Mouse (Mus musculus): ENCODE measurements around the gene Xxylt1.

Gene Xxylt1

GRCm38 (mm10) chr16:30948636-30949035 lies 132.6 kb downstream of the Xxylt1 start:
- DNase-seq (ENCODE audit: low spot score): no peak

DNA sequence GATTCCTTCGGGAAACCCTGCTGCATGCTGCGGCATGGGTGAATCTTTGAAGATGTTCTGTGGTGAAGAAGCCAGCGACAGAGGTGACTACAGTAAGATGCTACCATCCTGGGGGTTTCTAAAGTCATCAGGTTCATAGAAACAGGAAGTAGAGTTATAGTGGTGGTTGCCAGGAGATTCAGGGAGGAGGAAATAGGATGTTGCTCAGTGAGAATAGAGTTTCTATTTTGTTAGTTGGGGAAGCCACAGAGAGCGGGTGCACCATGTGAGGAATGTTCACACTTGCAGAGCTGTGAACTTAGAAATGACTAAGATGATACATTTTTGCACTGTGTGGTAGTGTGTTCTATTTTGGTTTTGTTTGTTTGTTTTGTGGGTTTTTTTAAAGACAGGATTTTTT lies 133.0 kb downstream of the Xxylt1 start:
- no peak for DNase-seq (ENCODE audit: low spot score)

GRCm38 (mm10) chr16:30944886-30945285 lies 136.3 kb downstream of the Xxylt1 start:
- no peak for DNase-seq (ENCODE audit: low spot score)

DNA sequence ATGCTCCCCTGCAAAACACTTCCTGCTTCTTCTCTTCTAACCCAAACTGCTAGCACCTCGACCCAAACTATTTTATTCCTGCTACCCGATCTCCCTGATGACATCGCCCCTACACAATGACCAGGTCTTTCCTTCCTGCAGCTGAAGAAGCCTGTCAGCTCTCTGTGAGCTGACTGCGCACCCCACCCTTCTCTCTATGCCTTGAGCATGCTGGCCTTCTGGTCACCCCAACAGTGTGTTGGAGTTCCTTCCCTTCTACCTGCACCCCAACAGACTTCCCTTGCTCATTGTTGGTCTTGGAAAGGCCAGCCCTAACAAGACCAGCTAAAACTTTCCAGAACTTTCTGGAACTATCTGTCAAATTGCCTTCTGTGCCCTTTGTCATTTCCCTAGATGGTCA lies 137.3 kb downstream of the Xxylt1 start:
- no peak for DNase-seq (ENCODE audit: low spot score)

DNA sequence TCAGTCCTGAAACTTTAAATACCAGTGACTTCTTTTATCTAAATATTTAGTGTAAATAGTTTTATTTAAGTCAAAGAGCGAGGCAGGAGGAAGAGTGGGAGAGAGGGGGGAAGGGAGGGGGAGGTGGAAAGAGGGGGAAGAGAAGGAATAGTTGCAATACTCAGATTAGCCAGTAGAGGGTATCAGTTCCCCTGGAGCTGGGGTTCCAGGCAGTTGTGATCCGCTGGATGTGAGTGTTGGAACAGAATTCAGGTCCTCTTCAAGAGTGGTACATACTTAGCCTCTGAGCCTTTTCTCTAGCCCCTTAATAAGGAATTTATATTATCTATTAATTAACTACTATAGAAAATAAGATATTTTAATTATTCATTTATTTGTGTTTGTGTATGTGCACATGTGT lies 140.5 kb downstream of the Xxylt1 start:
- DNase-seq (ENCODE audit: low spot score): no peak

- no peak for DNase-seq (ENCODE audit: low spot score)
These were observed 141.3 kb downstream of the Xxylt1 start for GRCm38 (mm10) chr16:30939903-30940302.

GRCm38 (mm10) chr16:30939210-30939609 lies 142.0 kb downstream of the Xxylt1 start:
- DNase-seq (ENCODE audit: low spot score): no peak

DNA sequence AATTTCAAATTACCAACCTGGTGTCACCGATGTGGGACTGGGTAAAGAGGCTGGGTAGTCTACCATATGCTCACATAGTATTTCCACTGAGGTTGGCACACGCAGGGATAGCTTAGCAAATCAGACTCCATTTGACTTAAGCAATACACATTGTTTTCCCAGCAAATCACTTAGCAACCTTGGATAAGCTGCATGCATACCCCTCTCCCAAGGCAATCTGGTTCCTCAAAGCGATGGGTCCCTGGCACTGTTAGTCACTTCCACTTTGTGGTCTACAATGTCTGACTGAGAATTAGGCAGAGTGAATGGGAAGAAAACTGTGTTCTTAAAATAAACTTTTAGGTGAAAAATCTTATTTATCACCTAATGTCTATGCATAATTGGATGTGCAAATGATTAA lies 142.6 kb downstream of the Xxylt1 start:
- no peak for DNase-seq (ENCODE audit: low spot score)

DNA sequence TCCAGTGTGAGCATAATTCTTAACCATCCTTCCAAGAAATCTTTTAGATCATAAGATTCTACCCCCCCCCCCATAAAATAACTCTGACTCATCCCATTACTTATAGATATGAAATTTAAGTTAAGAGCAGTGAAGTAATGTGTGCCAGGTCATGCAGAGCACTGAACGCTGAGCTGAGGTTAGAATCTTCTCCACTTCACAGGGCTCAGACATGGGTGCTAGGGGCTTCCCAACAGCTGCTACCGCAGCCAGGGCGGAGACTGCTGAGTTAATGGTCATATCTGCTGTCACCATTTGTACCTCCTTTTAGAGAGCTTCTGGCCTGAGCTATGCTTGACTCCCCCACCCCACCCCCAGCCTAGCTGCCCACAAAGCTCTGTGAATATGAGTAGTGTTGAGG lies 143.6 kb downstream of the Xxylt1 start:
- no peak for DNase-seq (ENCODE audit: low spot score)

DNA sequence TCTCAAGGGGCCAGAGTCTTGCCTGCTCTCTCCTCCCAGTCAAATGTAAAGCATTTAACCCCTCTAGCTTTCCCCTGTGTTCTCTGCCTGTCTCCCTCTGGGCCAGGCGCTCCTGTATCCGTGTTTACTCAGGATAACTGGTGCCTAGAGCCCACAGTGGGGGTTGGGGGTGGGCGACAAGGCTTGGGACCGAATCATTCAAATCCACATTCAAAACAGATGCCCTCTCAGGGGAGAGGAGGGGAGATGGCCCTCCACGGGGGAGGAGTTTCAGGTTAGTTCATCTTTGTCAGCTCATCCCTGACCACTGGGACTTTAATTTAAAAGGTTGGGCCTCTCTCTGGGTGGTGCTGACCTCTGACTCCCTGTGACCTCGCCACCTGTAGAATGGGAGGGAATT lies 144.8 kb downstream of the Xxylt1 start:
- DNase-seq (ENCODE audit: low spot score): no peak

DNA sequence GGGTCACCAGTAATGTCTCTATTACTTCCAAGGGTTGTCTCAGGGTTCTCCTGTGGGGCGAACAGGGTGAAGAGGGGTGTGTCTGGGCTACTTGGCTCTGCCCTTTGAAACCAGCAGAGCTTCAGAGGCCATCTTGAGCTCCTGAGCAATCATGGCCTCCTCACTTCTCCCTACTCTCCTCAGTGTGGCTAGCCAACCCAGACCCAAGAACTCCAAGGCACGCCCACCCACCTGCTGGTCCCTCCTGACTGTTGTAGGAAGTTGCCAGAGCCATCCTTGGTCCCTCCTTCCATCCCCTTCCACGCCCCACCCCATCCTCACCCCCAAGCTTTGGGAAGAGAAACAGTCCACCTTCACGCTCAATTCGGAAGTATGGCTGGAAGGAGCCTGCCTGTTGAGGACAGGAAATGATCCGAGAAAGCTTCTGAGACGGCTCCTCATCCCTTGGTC lies 145.2 kb downstream of the Xxylt1 start:
- no peak for DNase-seq (ENCODE audit: low spot score)

DNA sequence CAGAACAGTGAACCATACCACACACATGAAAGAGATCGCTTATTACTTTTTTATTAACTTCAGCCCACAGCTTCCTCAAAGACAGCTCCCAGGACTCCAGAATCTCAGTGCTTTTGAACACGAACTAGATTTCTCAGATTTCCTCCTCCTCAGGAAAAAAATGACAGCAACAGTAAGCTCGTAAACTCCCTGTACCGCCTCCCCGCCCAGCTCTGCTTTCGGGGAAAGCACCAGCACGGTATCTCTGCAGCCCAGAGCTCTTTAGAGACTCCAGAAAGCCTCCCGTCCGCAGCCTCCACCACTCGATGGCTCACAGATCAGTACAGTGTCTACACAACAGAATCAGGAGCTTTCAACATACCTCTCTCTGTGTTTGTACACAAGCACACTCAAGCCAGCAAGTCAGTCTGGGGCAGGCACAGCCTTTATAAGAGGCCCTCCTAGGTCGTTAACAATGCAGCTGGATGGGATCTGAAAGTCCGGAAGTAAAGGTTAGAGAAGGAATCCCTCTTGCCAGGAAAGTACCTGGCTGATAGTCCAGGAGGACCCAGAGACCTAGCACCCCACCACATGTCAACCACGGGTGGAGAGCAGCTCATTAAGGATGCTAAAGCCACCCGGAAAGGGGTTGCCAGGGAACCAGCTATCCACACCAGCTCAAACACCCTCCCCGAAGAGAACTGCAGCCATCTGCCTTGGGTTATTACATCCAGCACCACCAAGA lies 146.1 kb downstream of the Xxylt1 start:
- DNase-seq (ENCODE audit: low spot score): no peak

GRCm38 (mm10) chr16:30934205-30934780 lies 146.9 kb downstream of the Xxylt1 start:
- no peak for DNase-seq (ENCODE audit: low spot score)

DNA sequence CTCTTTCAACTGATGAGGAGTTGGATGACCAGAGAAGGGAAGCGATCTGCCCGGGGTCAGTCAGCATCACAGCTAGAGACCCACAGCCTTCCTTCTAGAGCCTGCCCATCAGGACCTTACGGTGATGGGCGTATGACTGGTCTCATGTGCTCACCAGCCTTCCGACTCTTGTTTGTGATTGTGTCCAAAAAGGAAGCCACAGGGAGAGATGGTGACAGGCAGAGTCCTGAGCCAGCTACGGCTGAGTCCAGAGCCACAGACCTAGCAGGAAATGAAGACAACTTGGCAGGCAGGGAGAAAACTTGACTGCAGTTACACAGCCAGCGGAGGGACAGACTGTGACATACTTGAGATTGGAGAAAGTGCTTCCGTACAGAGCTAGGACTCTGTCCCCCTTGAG lies 147.9 kb downstream of the Xxylt1 start:
- DNase-seq (ENCODE audit: low spot score): no peak

GRCm38 (mm10) chr16:30932791-30933190 lies 148.4 kb downstream of the Xxylt1 start:
- no peak for DNase-seq (ENCODE audit: low spot score)

DNA sequence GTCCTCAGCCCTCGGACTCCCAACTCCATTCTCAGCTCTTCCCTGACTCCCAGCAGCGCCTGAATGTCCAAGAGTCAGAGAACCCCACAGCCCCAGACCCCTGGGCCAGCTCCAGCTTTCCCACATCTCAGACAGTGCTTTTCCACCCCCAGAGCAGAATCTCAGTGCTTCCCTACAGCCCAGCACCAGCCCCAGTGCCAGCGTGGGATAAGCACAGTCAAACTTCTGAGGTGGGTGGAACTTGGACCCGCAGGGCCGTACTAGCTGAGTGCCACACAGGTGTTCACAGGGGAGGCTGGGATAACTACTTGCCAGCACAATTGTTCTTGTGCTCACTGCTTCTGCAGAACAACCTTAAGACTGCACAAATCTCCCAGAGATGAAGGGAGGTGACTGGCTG lies 149.0 kb downstream of the Xxylt1 start:
- DNase-seq (ENCODE audit: low spot score): no peak

DNA sequence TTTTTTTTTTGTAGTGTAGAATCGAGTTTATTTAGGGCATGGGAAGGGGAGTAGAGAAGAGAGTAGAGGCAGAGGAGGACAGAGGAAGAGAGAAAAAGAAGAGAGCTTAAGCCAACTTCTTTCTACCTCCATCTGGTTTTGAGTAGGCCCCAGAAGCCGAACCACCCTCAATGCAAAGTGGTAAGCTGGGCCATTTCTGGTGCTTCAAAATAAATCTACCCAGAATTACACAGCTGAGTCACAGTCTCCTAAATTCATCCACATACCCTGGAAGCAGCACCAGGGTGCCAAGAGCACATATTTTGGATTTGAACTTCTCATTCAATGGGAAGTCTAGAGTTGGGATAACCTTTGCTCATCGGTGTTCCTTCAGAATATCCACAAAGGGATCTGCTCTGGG lies 152.1 kb downstream of the Xxylt1 start:
- no peak for DNase-seq (ENCODE audit: low spot score)

- no peak for DNase-seq (ENCODE audit: low spot score)
These were observed 153.0 kb downstream of the Xxylt1 start for GRCm38 (mm10) chr16:30928076-30928750.

DNA sequence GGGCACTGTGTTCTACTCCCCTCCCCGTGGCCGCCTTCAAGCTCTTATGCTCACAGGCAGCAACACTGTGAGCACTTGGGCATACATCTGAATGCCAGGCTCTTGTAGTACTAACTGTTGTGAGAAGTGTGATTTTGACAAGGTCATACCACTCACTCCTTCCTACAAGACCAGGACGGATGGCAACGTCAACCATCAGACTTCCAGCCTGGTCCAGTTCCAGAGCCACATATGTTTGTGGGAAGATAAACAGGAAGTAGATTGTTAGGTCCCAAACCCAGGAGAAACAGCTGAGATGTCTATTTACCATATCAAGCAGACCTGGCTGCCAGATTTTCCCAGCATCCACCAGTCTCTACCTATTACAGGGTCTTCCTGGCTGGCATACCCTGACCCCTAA lies 155.7 kb downstream of the Xxylt1 start:
- no peak for DNase-seq (ENCODE audit: low spot score)

GRCm38 (mm10) chr16:30923899-30924298 lies 157.3 kb downstream of the Xxylt1 start:
- DNase-seq (ENCODE audit: low spot score): no peak

- no peak for DNase-seq (ENCODE audit: low spot score)
These were observed 158.7 kb downstream of the Xxylt1 start for GRCm38 (mm10) chr16:30922548-30922947.

DNA sequence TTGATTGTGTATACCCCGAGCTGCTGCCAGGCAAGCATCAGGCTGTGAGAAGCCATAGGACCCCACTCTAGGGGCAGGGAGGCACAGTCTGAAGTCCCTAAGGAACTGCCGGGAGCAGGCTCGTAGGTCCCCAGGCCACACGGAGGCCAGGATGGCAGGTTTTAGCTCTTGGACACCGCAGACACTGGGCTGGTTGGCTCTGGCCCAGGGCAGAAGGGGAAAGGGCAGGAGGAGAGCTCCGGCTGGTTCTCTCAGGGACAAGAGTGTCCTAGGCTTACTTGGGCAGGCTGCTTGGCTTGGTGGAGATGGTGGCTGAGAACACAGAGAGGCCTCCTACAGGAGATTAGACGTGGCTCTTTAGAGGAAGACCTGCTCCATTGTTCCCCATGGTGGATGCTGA lies 162.4 kb downstream of the Xxylt1 start:
- no peak for DNase-seq (ENCODE audit: low spot score)

- DNase-seq (ENCODE audit: low spot score): no peak
These were observed 164.3 kb downstream of the Xxylt1 start for GRCm38 (mm10) chr16:30916931-30917330.

All from left cerebral cortex, adult 11 months (tissue).